Mouse (Mus musculus): ENCODE measurements around the gene Atp2a1. TPM values are rescaled to one million over a fixed set of nuclear protein-coding genes. Genes with fewer than 3 reads are reported as not detected.
"Not testable (repeated sequence)": the region's sequence is repeated elsewhere in the genome, so short reads cannot be mapped to it uniquely, and the experiment has no call there.

The Atp2a1 gene
- total RNA-seq (2021) = under 1 TPM; 0.12 to 0.49 TPM
- long read RNA-seq, experiment 1 = 0 reads
- long read RNA-seq, experiment 2, partial matches to known transcripts = 0 of 3 reads
- long read RNA-seq, experiment 2, other reads (novel, unspliced or antisense) = 3 of 3 reads

DNA sequence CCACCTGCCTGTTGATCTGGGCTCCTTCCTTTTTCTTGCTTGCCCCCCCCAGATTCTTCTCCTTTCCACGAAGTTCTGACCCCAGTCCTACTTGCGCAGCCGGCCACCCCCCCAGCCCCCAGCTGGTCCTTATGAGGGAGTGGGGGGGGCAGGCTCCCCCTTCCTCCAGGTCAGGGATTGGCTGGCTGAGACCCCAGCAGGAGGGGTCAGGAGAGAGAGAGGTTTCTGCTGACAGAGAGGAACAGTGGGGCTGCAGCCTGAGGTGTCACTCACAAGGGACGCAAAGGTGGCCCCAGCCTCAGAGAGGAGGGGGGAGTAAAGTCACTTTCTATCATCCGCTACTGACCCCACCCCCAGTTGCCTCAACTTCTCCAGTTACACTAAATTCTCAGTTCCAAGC, at the start of gene Atp2a1:
TSS of gene Atp2a1 (minus strand) at position 105 of the 400 bp plus-strand sequence.
- no peak for DNase-seq (ENCODE audit: low spot score in 2 of 2)

DNA sequence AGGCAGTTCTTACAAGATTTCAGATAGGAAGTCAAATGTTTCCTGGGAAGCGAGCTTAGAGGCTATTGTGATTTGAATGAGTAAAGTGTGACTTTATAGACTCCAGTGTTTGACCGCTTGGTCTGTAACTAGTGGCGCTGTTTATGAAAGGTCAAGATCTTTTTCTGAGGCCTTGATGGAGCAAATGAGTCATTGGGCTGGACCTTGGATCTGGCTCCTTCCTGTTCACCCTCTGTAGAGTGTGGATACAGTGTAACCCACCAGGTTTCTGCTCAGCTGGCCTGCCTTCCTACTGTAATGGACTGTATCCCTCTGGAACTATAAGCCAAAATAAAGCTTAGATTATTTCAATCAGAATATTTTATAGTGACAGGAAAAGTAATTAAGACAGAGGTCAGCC, 48.4 kb upstream of the Atp2a1 start:
- DNase-seq (ENCODE audit: low spot score in 2 of 2) = no peak

- no peak for DNase-seq (ENCODE audit: low spot score in 2 of 2)
Measured at GRCm38 (mm10) chr7:126507126-126507778, 44.3 kb upstream of the Atp2a1 start.

GRCm38 (mm10) chr7:126504913-126505312, 42.0 kb upstream of the Atp2a1 start:
- no peak for DNase-seq (ENCODE audit: low spot score in 2 of 2)

DNA sequence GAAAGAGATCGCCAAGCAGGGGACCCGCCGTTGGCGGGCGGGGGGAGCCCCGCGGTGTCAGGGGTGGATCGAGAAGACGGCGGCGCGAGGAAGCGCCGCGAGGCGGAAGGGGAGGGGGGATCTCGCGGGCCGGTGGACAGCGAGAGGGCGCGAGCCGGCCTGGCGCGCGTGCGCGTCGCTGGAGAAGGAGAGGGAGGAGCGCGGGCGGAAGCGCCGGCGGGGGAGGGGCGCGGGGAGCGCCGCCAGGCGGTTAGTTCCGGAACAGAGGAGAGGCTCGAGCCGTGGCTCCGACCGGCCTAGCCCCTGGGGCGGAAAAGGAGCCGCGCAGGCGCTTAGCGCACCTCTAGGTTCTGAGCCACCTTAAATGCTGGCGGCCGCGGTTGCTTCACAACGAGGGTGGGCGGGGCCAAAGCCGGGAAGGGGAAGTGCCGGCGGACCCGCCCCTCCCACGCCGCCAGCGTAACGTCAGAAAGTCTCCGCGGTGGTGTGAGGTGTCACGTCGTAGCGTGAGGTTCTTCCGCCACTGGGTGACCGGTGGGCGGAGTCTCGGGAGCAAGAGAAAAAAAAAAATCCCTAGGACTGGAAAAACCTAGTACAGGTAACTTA, 40.5 kb upstream of the Atp2a1 start, which contains the start of gene Atxn2l:
TSS of gene Atxn2l (minus strand) at position 165 of the 606 bp plus-strand sequence.
- DNase-seq (ENCODE audit: low spot score in 2 of 2) = peak; percentile 99

- DNase-seq (ENCODE audit: low spot score in 2 of 2) = no peak
Measured at GRCm38 (mm10) chr7:126502751-126503150, 39.8 kb upstream of the Atp2a1 start.

DNA sequence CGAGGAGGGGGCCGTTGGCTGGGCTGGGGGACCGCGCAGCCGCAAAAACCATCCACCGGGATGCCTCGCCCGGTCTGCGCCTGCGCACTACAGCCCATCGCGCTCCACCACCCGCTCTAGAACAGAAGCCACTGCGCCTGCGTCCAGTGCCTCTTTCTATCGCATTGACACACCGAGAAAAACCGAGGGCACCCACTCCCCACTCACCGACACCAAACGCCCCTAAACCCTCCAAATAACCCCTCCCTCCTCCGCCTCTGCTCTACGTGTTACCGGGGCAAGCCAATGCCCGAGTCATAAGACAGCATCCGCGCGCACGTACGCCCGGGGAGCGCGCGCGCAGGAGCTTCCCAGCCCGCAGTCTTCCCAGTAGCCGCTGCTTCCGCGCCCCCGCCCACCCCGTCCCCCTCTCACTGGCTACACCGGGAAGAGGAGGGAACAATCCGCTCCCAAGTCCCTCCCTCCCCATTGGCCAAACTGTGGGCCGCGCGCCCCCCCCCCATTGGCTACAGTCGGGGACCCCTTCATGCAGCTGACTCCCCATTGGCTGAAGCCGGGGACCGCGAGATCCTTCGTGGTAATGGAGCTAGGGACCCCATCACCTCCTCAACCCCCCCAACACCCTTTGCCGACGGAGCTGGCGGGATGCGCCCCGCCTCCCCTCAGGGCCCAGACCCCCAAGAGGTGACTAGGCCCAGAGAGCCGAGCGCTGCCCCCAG, 39.3 kb upstream of the Atp2a1 start:
- DNase-seq (ENCODE audit: low spot score in 2 of 2) = peak; percentile 91 to 93

- no peak for DNase-seq (ENCODE audit: low spot score in 2 of 2)
Measured at GRCm38 (mm10) chr7:126501684-126502022, 38.7 kb upstream of the Atp2a1 start.

GRCm38 (mm10) chr7:126499416-126499815, 36.5 kb upstream of the Atp2a1 start:
- no peak for DNase-seq (ENCODE audit: low spot score in 2 of 2)

DNA sequence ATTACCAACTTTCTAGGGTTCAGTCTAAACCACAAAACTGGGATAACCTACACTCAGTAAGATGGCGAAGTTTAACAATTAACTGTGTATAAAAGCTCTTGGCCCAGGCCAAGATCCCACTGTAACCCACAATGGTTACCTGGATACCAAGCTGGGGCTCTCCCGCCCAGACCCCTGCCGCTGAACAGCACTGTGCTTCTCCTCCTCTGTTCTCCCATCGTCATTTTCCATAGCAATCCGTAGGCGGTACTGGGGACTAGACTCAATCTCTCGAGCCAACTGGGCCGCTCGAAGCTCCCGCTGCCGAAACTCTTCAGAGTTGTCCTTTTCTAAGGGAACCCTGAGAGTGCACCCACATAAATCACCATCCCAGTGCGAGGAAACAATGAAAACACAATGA, 35.1 kb upstream of the Atp2a1 start:
- no peak for DNase-seq (ENCODE audit: low spot score in 2 of 2)

- no peak for DNase-seq (ENCODE audit: low spot score in 2 of 2)
Measured at GRCm38 (mm10) chr7:126496475-126496874, 33.6 kb upstream of the Atp2a1 start.

DNA sequence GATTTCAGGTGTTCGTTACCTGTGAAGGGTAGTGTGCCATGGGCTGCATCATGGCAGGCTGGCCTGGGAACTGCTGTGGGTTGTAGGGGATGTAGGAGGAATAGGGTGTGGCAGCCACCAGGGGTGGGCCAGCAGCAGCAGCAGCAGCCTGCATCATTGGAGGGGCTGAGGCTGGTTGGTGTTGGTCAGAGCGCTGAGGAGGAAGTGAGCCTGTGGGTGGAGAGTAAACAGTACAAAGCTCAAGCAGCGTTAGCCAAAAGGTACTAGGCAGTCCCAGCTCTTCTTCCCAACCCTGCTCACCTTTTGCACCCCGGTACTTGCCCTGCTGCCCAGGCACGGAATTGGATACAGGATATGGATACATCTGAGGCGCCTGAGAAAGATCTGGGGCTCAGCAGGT, 31.2 kb upstream of the Atp2a1 start:
- DNase-seq (ENCODE audit: low spot score in 2 of 2) = no peak

GRCm38 (mm10) chr7:126491973-126492372, 29.1 kb upstream of the Atp2a1 start:
- no peak for DNase-seq (ENCODE audit: low spot score in 2 of 2)

- no peak for DNase-seq (ENCODE audit: low spot score in 2 of 2)
Measured at GRCm38 (mm10) chr7:126491005-126491404, 28.1 kb upstream of the Atp2a1 start.

- DNase-seq (ENCODE audit: low spot score in 2 of 2) = not testable (repeated sequence)
Measured at GRCm38 (mm10) chr7:126487617-126488385, 24.9 kb upstream of the Atp2a1 start.

GRCm38 (mm10) chr7:126487052-126487483, 24.2 kb upstream of the Atp2a1 start, which contains the start of gene Tufm:
TSS of gene Tufm (plus strand) at chr7:126487361.
- DNase-seq (ENCODE audit: low spot score in 2 of 2) = peak; percentile 98

DNA sequence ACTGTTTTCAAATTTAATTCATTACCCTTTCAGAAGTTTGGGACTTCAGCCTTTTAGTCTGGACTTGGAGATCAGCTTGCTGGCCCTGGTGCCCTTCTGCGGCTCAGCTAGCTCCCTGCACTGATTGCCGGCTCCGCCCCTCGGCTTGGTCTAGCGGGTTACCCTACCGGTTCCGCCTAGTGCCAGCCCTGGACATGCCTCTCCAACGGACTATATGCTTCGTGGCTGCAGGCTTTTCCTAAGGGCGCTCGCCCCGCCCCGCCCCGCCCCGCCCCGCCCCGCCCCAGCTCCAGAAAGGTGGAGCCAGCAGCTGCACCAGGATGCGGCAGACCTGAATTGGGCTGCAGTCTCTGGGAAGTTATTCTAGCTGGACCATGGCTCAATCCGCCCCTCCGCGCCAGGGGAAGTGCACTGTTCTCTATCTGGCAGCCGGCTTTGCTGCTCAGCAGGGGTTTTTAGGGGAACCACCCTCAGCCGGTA, 19.5 kb upstream of the Atp2a1 start:
- DNase-seq (ENCODE audit: low spot score in 2 of 2) = peak; percentile 61 to 69

DNA sequence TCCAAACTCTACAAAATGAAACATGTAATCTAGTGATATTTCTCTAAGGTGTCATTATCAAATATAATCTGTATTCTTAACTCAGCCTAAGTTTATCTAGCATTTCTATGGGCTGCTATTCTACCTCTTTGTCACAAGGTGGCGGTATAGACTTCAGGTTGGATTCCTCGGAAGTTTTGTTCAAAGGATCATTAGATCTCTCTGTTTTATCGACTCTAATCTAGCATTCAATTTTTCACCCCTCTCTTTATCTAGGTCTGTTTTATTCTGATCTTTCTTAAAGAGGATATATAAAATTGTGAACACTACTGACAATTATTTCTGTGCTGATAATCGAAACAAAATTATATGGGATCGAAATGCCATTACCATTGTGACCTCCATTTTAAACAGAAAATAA, 18.8 kb upstream of the Atp2a1 start:
- no peak for DNase-seq (ENCODE audit: low spot score in 2 of 2)

DNA sequence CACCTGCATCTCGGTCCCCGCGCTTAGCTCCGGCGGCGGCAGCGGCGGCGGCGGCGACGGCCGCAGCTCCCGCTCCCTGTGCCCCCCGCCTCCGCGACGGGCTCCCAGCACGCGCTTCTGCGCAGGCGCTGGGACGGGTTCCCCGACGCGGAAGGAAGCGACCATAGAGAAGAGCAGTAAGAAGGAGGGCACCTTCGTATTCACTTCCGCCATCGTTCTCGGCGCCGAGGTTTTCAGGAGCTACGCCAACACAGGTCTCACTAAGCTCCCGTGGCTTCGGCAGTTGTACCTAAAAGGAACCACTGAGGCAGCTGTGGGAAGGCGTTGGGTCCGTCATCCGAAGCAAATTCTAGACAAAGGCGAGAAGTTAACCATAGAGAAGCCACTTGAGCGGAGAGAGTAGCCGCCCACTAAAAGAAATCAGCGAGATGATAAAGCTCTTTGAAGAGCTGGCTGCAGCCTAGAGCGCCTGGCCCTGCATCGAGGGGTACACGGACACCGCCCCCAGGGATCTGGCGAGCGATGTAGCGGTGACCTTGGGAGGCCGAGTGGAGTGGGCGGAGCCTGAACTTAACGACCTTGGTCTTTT, 12.2 kb upstream of the Atp2a1 start, which contains the start of gene Sh2b1:
TSS of gene Sh2b1 (minus strand) at position 432 of the 589 bp plus-strand sequence.
- peak; percentile 83 to 90 for DNase-seq (ENCODE audit: low spot score in 2 of 2)

DNA sequence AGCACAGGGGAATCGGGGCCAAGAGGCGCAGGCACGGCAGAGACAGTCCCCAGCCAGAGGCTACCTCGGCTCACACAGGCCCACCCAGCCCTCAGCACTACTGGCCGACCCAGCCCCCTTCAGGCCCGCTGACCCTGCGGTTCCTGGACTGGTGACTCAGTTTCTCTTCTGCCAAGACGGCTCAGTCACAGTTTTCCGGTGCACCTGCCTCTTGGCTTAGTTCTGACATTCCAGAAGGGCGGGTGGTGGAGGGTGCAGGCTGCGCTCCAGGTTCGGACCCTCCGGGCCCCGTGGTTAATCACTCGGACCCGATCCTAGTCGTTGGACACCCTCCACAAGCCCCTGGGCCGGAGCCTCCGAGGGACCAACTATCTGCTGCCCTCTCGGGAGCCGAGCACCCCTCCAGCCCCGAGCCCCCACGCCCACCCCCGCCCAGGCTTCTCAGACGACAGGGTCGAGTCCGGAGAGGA, 11.6 kb upstream of the Atp2a1 start:
- peak; percentile 17 to 29 for DNase-seq (ENCODE audit: low spot score in 2 of 2)

Measured in left cerebral cortex, adult 18-20 months (tissue).